Mouse (Mus musculus): ENCODE data around the gene Tlr3. TPM values are rescaled to one million over a fixed set of nuclear protein-coding genes. Genes with fewer than 3 reads are reported as not detected.

The Tlr3 gene
- polyA plus RNA-seq (2014; fragmentation: Nextera tagmentation; extraction: Ambion mirVana): 2.8 and 3.4 TPM in 2 replicates

DNA sequence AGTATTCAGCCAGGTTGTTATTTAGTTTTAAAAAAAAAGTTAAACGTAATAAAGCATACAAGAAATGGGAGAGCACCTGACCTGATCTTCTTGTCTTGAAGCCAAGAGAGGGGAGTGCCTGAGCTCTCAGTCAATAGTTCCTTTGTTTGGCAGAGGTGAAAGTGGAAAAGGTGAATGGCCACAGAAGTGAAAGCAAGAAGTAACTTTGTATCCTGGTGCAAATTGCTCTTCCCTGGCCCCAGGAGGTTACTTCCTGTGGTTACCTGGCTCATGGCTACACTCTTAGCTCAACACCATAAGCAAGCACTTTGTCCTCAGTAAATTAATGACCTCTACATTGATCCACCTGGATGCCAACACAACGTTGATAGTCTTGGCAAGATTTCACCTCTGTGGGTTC lies at the start of gene Tlr3:
Gene Tlr3, minus strand, starts transcription at position 199 of the 400 bp plus-strand sequence.
- Histone ChIP-seq H3K4me1 (ENCODE audit: insufficient read depth) (0 out of 2 replicates have a peak, but pooled peaks cover 3% of the 10 kb centered on the region), H3K9ac (peak within 1 kb of the TSS; percentile 40), H3K27me3 (ENCODE audit: insufficient read depth, low read length) (no peaks in the 10 kb centered on the region), H3K27ac (ENCODE audit: low read depth) (peak within 1 kb of the TSS; percentile 74), H3K36me3 (ENCODE audit: insufficient read depth) (no peaks in the 10 kb centered on the region), H3K9me3 (ENCODE audit: low read depth, low read length) (no peaks in the 10 kb centered on the region), H3K4me3 (ENCODE audit: low read depth, low read length) (peak within 1 kb of the TSS; percentile 38), H3K4me2 (peak within 1 kb of the TSS; percentile 63)
- peak; percentile 19 for DNase-seq
- WGBS: 42% methylated on average over 2 of the region's 2 CpGs
- ATAC-seq (ENCODE audit: insufficient read depth): peak; percentile 29; the same call in 1 of the 2 replicates
- TF ChIP-seq CTCF (IDR thresholded peaks at IDR 0.05; ENCODE audit: low read depth): no peak

DNA sequence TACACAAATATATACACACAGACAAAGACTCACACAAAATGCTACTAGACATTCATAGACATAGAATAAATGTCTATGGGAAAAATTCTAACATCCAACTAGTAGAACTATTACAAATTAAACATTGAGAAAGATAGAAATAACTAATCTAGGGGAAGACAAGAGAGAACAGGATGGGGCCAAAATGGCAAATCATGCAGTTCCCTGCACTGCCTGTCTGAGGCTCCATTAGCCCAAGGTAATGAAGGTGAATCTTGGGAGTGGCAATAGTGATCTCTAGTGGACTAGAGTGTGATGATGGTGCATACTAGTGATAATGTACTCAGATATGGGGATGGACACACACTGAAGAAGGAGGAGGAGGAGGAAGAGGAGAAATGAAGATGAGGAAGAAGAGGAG lies 47.0 kb upstream of the Tlr3 start:
- no peak for TF ChIP-seq CTCF (IDR thresholded peaks at IDR 0.05; ENCODE audit: low read depth)
- ATAC-seq (ENCODE audit: insufficient read depth): no peak

DNA sequence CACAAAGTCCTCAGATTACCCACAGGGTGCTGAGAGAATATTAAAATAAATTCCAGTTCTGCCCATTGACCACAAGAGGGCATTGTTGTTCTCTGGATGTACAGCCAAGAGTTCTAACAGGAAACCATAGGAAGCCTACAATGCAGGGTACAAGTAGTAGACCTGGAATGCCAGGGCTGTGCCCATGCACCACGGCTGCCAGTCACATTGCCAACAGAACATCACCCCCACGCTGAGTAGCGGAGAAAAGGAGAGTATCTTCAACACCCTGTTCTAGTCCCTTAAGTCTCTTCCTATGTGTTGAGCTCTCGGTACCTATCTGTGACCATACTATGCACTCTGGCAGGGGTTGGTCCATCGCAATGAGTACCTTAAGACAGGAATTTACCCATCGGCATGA lies 43.5 kb upstream of the Tlr3 start:
- Histone ChIP-seq H3K36me3 (ENCODE audit: insufficient read depth) (no peaks in the 10 kb centered on the region), H3K9me3 (ENCODE audit: low read depth, low read length) (no peaks in the 10 kb centered on the region), H3K27me3 (ENCODE audit: insufficient read depth, low read length) (no peaks in the 10 kb centered on the region), H3K4me2 (no peak overlapping the region), H3K4me1 (ENCODE audit: insufficient read depth) (no peaks in the 10 kb centered on the region), H3K9ac (no peak overlapping the region), H3K4me3 (ENCODE audit: low read depth, low read length) (no peak overlapping the region), H3K27ac (ENCODE audit: low read depth) (no peak overlapping the region)
- DNase-seq (peak; percentile 88), ATAC-seq (ENCODE audit: insufficient read depth) (peak; percentile 82; the same call in 1 of the 2 replicates)
- peak; percentile 87 for TF ChIP-seq CTCF (IDR thresholded peaks at IDR 0.05; ENCODE audit: low read depth)
- 63% methylated on average over 6 of the region's 6 CpGs for WGBS

More for the DNA sequence above, 47.0 kb upstream of the Tlr3 start:
- no peak overlapping the region for H3K4me2 ChIP-seq
- no peaks in the 10 kb centered on the region for H3K9me3 ChIP-seq (ENCODE audit: low read depth, low read length)
- H3K27ac ChIP-seq (ENCODE audit: low read depth): no peak overlapping the region
- no peak overlapping the region for H3K9ac ChIP-seq
- no peaks in the 10 kb centered on the region for H3K27me3 ChIP-seq (ENCODE audit: insufficient read depth, low read length)
- no peaks in the 10 kb centered on the region for H3K4me1 ChIP-seq (ENCODE audit: insufficient read depth)
- H3K4me3 ChIP-seq (ENCODE audit: low read depth, low read length): no peak overlapping the region
- no peaks in the 10 kb centered on the region for H3K36me3 ChIP-seq (ENCODE audit: insufficient read depth)
- DNase-seq: no peak

DNA sequence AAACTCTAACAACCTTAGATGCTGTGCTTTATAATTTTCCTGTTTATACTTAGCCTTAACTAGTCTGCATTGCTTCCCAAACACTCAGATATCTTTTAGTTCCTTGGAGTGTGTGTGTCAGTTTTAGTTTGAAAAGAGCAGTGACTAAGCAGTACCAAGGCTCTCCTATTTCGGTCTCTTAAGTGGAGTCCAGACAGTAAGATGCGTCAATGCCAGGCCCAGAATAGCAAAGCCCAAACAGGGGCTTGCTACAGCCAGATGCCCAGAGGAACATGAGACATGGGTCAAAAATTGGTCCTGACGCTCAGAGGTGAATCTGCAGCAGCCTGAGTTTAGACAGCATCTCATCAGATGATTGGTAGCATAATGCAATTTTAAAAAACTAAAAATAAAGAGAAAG lies 41.2 kb upstream of the Tlr3 start:
- DNase-seq (no peak), ATAC-seq (ENCODE audit: insufficient read depth) (no peak)
- no peaks in the 10 kb centered on the region for H3K4me1 ChIP-seq (ENCODE audit: insufficient read depth)
- no peak overlapping the region for H3K9ac ChIP-seq
- H3K27me3 ChIP-seq (ENCODE audit: insufficient read depth, low read length): no peaks in the 10 kb centered on the region
- H3K4me3 ChIP-seq (ENCODE audit: low read depth, low read length): no peak overlapping the region
- H3K27ac ChIP-seq (ENCODE audit: low read depth): no peak overlapping the region
- no peak for TF ChIP-seq CTCF (IDR thresholded peaks at IDR 0.05; ENCODE audit: low read depth)
- 77% methylated on average over 3 of the region's 3 CpGs for WGBS
- H3K36me3 ChIP-seq (ENCODE audit: insufficient read depth): no peaks in the 10 kb centered on the region
- no peaks in the 10 kb centered on the region for H3K9me3 ChIP-seq (ENCODE audit: low read depth, low read length)
- no peak overlapping the region for H3K4me2 ChIP-seq

DNA sequence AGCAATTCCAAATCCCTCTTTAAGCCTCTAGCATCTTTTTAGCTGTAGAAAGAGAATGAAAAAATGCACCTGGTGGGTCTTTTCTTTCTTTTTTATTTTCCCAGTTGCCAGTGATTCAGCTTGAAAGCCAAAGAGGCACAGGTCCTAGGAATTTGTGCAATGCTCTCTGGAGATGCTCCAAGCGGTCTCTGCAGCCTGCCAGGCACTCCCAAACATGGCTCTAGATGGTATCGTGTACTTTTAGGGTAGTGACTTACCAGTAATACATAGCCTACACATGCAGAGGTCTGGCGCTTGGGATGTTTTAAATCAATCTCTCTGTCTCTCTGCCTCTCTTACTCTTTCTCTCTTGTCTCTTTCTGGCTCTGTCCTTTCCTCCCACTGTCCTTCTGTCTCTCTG lies 38.0 kb upstream of the Tlr3 start:
- H3K4me3 ChIP-seq (ENCODE audit: low read depth, low read length): no peak overlapping the region
- TF ChIP-seq CTCF (IDR thresholded peaks at IDR 0.05; ENCODE audit: low read depth): no peak
- no peak overlapping the region for H3K9ac ChIP-seq
- H3K9me3 ChIP-seq (ENCODE audit: low read depth, low read length): no peaks in the 10 kb centered on the region
- no peaks in the 10 kb centered on the region for H3K36me3 ChIP-seq (ENCODE audit: insufficient read depth)
- whole genome bisulfite sequencing: 75% methylated on average over 3 of the region's 3 CpGs
- no peak overlapping the region for H3K27ac ChIP-seq (ENCODE audit: low read depth)
- H3K4me1 ChIP-seq (ENCODE audit: insufficient read depth): no peaks in the 10 kb centered on the region
- DNase-seq: no peak
- no peak for ATAC-seq (ENCODE audit: insufficient read depth)
- no peaks in the 10 kb centered on the region for H3K27me3 ChIP-seq (ENCODE audit: insufficient read depth, low read length)
- no peak overlapping the region for H3K4me2 ChIP-seq

DNA sequence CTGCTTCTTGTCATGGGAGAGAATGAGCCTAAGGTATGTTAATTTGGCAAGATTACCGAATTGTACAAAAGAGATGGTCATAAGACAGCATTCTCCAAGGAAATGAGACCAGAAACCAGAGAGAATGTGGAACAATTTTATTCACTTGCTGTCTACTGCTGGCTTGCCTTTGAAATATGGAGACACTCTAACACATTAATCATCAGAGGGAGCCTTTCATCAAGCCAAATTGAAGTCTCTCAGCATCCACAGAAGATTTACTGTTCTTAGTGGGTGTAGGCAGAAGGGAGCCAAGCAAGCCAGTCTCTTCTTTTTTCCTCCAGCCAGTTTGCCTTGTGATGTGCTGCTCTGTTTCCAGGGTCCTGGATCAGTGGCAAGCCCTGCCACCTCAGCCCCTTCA lies 37.4 kb upstream of the Tlr3 start:
- no peak overlapping the region for H3K4me3 ChIP-seq (ENCODE audit: low read depth, low read length)
- WGBS: 64% methylated on average over 1 of the region's 1 CpGs
- DNase-seq (no peak), ATAC-seq (ENCODE audit: insufficient read depth) (no peak)
- TF ChIP-seq CTCF (IDR thresholded peaks at IDR 0.05; ENCODE audit: low read depth): no peak
- no peaks in the 10 kb centered on the region for H3K4me1 ChIP-seq (ENCODE audit: insufficient read depth)
- no peaks in the 10 kb centered on the region for H3K9me3 ChIP-seq (ENCODE audit: low read depth, low read length)
- H3K4me2 ChIP-seq: no peak overlapping the region
- H3K36me3 ChIP-seq (ENCODE audit: insufficient read depth): no peaks in the 10 kb centered on the region
- no peaks in the 10 kb centered on the region for H3K27me3 ChIP-seq (ENCODE audit: insufficient read depth, low read length)
- H3K27ac ChIP-seq (ENCODE audit: low read depth): no peak overlapping the region
- H3K9ac ChIP-seq: no peak overlapping the region

DNA sequence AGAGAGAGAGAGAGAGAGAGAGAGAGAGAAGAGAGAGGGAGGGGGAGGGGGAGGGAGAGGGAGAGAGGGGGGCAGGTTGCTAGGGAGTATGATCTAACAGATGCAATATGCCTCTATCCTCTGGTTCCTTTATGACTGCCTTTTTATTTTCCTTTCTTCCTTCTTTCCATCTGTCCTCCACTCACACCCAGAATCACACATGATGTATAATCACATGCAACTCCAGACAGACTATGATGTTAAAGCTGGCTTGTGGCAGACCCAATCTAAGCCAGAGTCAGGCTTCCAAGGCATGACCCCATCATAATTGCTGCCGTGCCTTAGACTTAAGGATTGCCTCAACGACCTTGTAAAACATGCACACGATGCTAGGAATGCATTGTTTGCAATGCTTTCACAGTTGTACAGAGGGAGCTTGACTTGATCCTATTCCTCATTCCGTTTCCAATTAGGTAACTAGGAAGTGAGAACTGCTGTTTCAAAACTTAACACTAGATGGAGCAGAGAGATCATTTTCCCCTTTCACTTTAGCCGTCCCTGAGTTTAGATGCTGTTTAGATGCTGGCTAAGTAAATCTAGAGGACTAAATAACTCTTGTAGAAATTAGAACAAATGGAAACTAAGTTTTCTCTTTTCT lies 28.1 kb upstream of the Tlr3 start:
- no peak overlapping the region for H3K4me2 ChIP-seq

More for the DNA sequence above, 28.1 kb upstream of the Tlr3 start:
- Histone ChIP-seq H3K4me3 (ENCODE audit: low read depth, low read length) (no peak overlapping the region), H3K27me3 (ENCODE audit: insufficient read depth, low read length) (no peaks in the 10 kb centered on the region), H3K27ac (ENCODE audit: low read depth) (no peak overlapping the region), H3K4me1 (ENCODE audit: insufficient read depth) (no peaks in the 10 kb centered on the region), H3K36me3 (ENCODE audit: insufficient read depth) (no peaks in the 10 kb centered on the region), H3K9me3 (ENCODE audit: low read depth, low read length) (no peaks in the 10 kb centered on the region), H3K9ac (no peak overlapping the region)
- peak; percentile 77 for TF ChIP-seq CTCF (IDR thresholded peaks at IDR 0.05; ENCODE audit: low read depth)
- ATAC-seq (ENCODE audit: insufficient read depth) (peak; percentile 49), DNase-seq (peak; percentile 85)
- WGBS: 5% methylated on average over 5 of the region's 5 CpGs
